In the genomic region with DNA sequence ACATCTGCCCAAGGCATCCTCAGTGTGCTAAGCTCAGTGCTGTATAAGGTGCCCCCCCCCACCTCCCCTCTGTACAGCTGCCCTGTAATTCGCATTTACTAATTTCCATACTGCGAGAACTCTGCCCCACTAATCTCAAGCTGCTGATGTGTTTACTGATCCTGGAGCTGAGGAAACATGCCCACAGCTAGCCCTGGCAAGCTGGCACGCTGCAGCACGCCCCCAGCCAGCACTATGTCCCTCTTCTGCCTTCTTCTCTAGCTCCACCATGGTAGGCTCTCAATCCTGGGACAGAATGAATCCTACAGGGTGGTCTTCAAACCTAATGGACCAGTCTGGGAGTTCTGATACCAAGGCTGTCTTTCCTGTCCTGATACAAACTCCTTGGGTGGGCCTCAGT, we compare ENCODE assay signal across 20 mouse cellular contexts.
DNase-seq lines count a peak whose midpoint lies in the region; ATAC-seq lines count a peak whose summit lies in the region.
"Had no signal": no experiment of that assay in that cellular context is flagged by ENCODE, and none has a peak within 500 bp of the region (broad histone marks: within the 10 kb centered on the region; RNA-seq: fewer than 3 reads in every experiment).

No protein-coding gene starts in this region.

- no peak for DNase-seq in frontal cortex, postnatal 36 days (ENCODE audit: low spot score in 2 of 2)
- DNase-seq in right cerebral cortex, adult 18-20 months: peak; percentile 57
- DNase-seq in right cerebral cortex, postnatal 4 days: no peak
- peak; percentile 49 for DNase-seq in brain, adult 2 months (ENCODE audit: low read depth, low spot score)
- peak; percentile 67 for DNase-seq in urinary bladder, postnatal 14 days (ENCODE audit: low spot score)
- no peak for DNase-seq in gastrocnemius, postnatal 4 days (ENCODE audit: low spot score in 2 of 2)
- DNase-seq in embryo, embryonic 9.5 days (ENCODE audit: extremely low spot score): no peak
- DNase-seq: adrenal gland, adult 8-10 months; adrenal gland, postnatal 36 days; cerebellum, adult 11 months; cerebellum, adult 2 months; cerebellum, adult 9-11 months; cerebellum, postnatal 25 days; embryo, embryonic 11 days; gastrocnemius, postnatal 25 days; heart, adult 2 months had no signal

- peak; percentile 71 for ATAC-seq in frontal cortex, adult (ENCODE audit: low TSS enrichment)
- ATAC-seq: activated CD4-positive, CD25-positive, alpha-beta regulatory T cell, adult 4 months; forebrain, embryonic 13.5 days; forebrain, embryonic 16.5 days had no signal

Comparison
In these comparisons a context has a peak if more than half of its experiments do, and no peak if none do; other contexts are left out.
1. DNase-seq: peak in right cerebral cortex, adult 18-20 months (single experiment), brain, adult 2 months (single experiment) and urinary bladder, postnatal 14 days (single experiment); none in frontal cortex, postnatal 36 days (0 of 2), right cerebral cortex, postnatal 4 days (single experiment), gastrocnemius, postnatal 4 days (0 of 2) and embryo, embryonic 9.5 days (single experiment).